Mouse (Mus musculus): ENCODE results near the gene Vmn2r37.
"Not testable (repeated sequence)": the region's sequence is repeated elsewhere in the genome, so short reads cannot be mapped to it uniquely, and the experiment has no call there.

Vmn2r37 gene

GRCm38 (mm10) chr7:9223553-9223952, at the start of gene Vmn2r37:
TSS of gene Vmn2r37 (minus strand) at chr7:9223653.
- DNase-seq, result not testable (repeated sequence)
